ENCODE assay signal across 8 mouse cellular contexts in genomic region chr5:146891127-146891526, GRCm38 (mm10). TPM values are rescaled to one million over a fixed set of nuclear protein-coding genes. Genes with fewer than 3 reads are reported as not detected.
DNase-seq lines count a peak whose midpoint lies in the region; ATAC-seq and TF ChIP-seq lines count a peak whose summit lies in the region.

No protein-coding gene starts in this region.

- H3K27me3 ChIP-seq in liver, embryonic 13.5 days, result 0 out of 2 replicates have a peak, but pooled peaks cover 4% of the 10 kb centered on the region
- H3K27me3 ChIP-seq in neural tube, embryonic 15.5 days (replicated peaks), result no peaks in the 10 kb centered on the region

- peak overlapping the region; percentile 14; the same call in 1 of the 2 replicates for H3K9ac ChIP-seq in liver, embryonic 13.5 days
- no peak overlapping the region for H3K9ac ChIP-seq in neural tube, embryonic 15.5 days (replicated peaks)

- H3K4me2 ChIP-seq in liver, embryonic 13.5 days, result peak overlapping the region; percentile 42
- peak overlapping the region; percentile 36 for H3K4me2 ChIP-seq in neural tube, embryonic 15.5 days

- no peak for ATAC-seq in liver, embryonic 13.5 days (ENCODE audit: low read depth)
- ATAC-seq in neural tube, embryonic 15.5 days (ENCODE audit: low FRiP score), result no peak

- WGBS in liver, embryonic 13.5 days (ENCODE audit: insufficient replicate concordance), result 12% methylated on average over 14 of the region's 14 CpGs
- 12% methylated on average over 14 of the region's 14 CpGs for WGBS in neural tube, embryonic 15.5 days

- peak; percentile 15 for DNase-seq in left cerebral cortex, postnatal 4 days
- DNase-seq in left cerebral cortex, adult 8-10 months (ENCODE audit: low spot score in 2 of 2), result no peak
- peak; percentile 40 for DNase-seq in brain, embryonic 14.5 days (ENCODE audit: low read depth)
- peak; percentile 43 for DNase-seq in forelimb bud, embryonic 11.5 days (ENCODE audit: low read depth, low spot score)
- no peak for DNase-seq in liver, embryonic 13.5 days
- no peak for DNase-seq in adrenal gland, postnatal 4 days (ENCODE audit: low spot score in 2 of 2)
- no peak for DNase-seq in c-Kit-positive CD71-positive TER-119-positive erythroid progenitor cells, embryonic 14.5 days (ENCODE audit: low spot score)

- TF ChIP-seq CTCF in brain, embryonic 14.5 days (IDR thresholded peaks at IDR 0.05; ENCODE audit: borderline replicate concordance, extremely low read depth, insufficient read depth, insufficient read length), result peak; percentile 73

- H3K4me3 ChIP-seq in liver, embryonic 13.5 days (replicated peaks), result no peak overlapping the region
- H3K4me3 ChIP-seq in neural tube, embryonic 15.5 days (replicated peaks), result no peak overlapping the region

- H3K27ac ChIP-seq in liver, embryonic 13.5 days, result no peak overlapping the region
- no peak overlapping the region for H3K27ac ChIP-seq in neural tube, embryonic 15.5 days (replicated peaks)

- peaks cover 3% of the 10 kb centered on the region; the same call in 1 of the 2 replicates for H3K4me1 ChIP-seq in liver, embryonic 13.5 days (replicated peaks)
- no peaks in the 10 kb centered on the region for H3K4me1 ChIP-seq in neural tube, embryonic 15.5 days

- no peaks in the 10 kb centered on the region for H3K36me3 ChIP-seq in liver, embryonic 13.5 days
- H3K36me3 ChIP-seq in neural tube, embryonic 15.5 days, result no peaks in the 10 kb centered on the region

- TF ChIP-seq POLR2A in brain, embryonic 14.5 days (IDR thresholded peaks at IDR 0.05; ENCODE audit: borderline replicate concordance, extremely low read depth, insufficient read depth, insufficient read length, poor library complexity, severe bottlenecking), result no peak

- intact Hi-C loops in left cerebral cortex, postnatal 4 days (cut with DNase I), result loop anchor here (5.0 kb wide), 1 partner anchor 44 kb away; the partner anchor contains the start of gene Rasl11a

- H3K9me3 ChIP-seq in liver, embryonic 13.5 days (replicated peaks), result no peaks in the 10 kb centered on the region
- H3K9me3 ChIP-seq in neural tube, embryonic 15.5 days (replicated peaks), result no peaks in the 10 kb centered on the region

RNA-seq across cellular contexts. Expression of gene Rasl11a, which starts 46.3 kb away (rescaled TPM):
- total RNA-seq in left cerebral cortex, postnatal 4 days (2021), result 10 to 100 TPM; 10.0 to 10.6 TPM
- total RNA-seq in left cerebral cortex, adult 8-10 months (2022), result 1 to 10 TPM; 3.2 to 5.9 (median 4.9) TPM
- 5.5 and 6.5 TPM in 2 replicates for polyA plus RNA-seq in brain, embryonic 14.5 days (2012; rRNA removed)
- polyA plus RNA-seq in liver, embryonic 13.5 days (2015; fragmentation: Nextera tagmentation; extraction: Ambion mirVana), result 2.9 and 3.1 TPM in 2 replicates
- 12.7 and 15.2 TPM in 2 replicates for polyA plus RNA-seq in neural tube, embryonic 15.5 days (2015; fragmentation: Nextera tagmentation; extraction: Ambion mirVana)
- total RNA-seq in adrenal gland, postnatal 4 days (2021), result 10 to 100 TPM in 1 of 2 experiments, 1 to 10 TPM in 1; 8.5 to 18.1 TPM

RNA-seq across cellular contexts. Expression of gene Gtf3a, which starts 57.3 kb away (rescaled TPM):
- 10 to 100 TPM; 43.5 to 49.4 TPM for total RNA-seq in left cerebral cortex, postnatal 4 days (2021)
- total RNA-seq in left cerebral cortex, adult 8-10 months (2022), result 10 to 100 TPM; 21.6 to 23.3 (median 22.5) TPM
- polyA plus RNA-seq in brain, embryonic 14.5 days (2012; rRNA removed), result 79.6 and 88.5 TPM in 2 replicates
- 77.0 and 84.6 TPM in 2 replicates for polyA plus RNA-seq in liver, embryonic 13.5 days (2015; fragmentation: Nextera tagmentation; extraction: Ambion mirVana)
- 107 and 115 TPM in 2 replicates for polyA plus RNA-seq in neural tube, embryonic 15.5 days (2015; fragmentation: Nextera tagmentation; extraction: Ambion mirVana)
- 10 to 100 TPM; 40.7 to 45.2 TPM for total RNA-seq in adrenal gland, postnatal 4 days (2021)

RNA-seq across cellular contexts. Expression of gene Rpl21, which starts 58.4 kb away (rescaled TPM):
- total RNA-seq in left cerebral cortex, postnatal 4 days (2021), result 100 to 1,000 TPM; 211 to 238 TPM
- total RNA-seq in left cerebral cortex, adult 8-10 months (2022), result 100 to 1,000 TPM; 131 to 217 (median 174) TPM
- polyA plus RNA-seq in brain, embryonic 14.5 days (2012; rRNA removed), result 222 and 324 TPM in 2 replicates
- 460 and 482 TPM in 2 replicates for polyA plus RNA-seq in liver, embryonic 13.5 days (2015; fragmentation: Nextera tagmentation; extraction: Ambion mirVana)
- polyA plus RNA-seq in neural tube, embryonic 15.5 days (2015; fragmentation: Nextera tagmentation; extraction: Ambion mirVana), result 337 and 386 TPM in 2 replicates
- total RNA-seq in adrenal gland, postnatal 4 days (2021), result 100 to 1,000 TPM; 378 to 411 TPM

Comparison
In these comparisons a context has a peak if more than half of its experiments do, and no peak if none do; other contexts are left out.
1. DNase-seq: peak in left cerebral cortex, postnatal 4 days (single experiment), brain, embryonic 14.5 days (single experiment) and forelimb bud, embryonic 11.5 days (single experiment); none in left cerebral cortex, adult 8-10 months (0 of 2), liver, embryonic 13.5 days (single experiment), adrenal gland, postnatal 4 days (0 of 2) and c-Kit-positive CD71-positive TER-119-positive erythroid progenitor cells, embryonic 14.5 days (single experiment).